Mouse (Mus musculus) heart, embryonic 13.5 days (tissue): Measurements from ENCODE around the gene Rab29. TPM values are rescaled to one million over a fixed set of nuclear protein-coding genes. Genes with fewer than 3 reads are reported as not detected.
A peak's percentile ranks its signal among the peaks of the same experiment; 100 is the strongest.

Experiments used
- ATAC-seq: fragments of 200-750 bp; cut with Nextera tagmentation; 2 replicates; pipeline ENCODE4 v1.8.0; 2017; ENCODE audit warnings: moderate TSS enrichment; ENCODE audit not compliant: insufficient number of reproducible peaks, low FRiP score, low TSS enrichment; ENCODE audit errors: extremely low read depth
- H3K27ac ChIP-seq: fragments of 300-500 bp; sonication (generic); replicated peaks from 2 replicates; pipeline ENCODE4 v1.5.1; 2015; ENCODE audit warnings: moderate library complexity, mild to moderate bottlenecking, inconsistent platforms
- H3K27me3 ChIP-seq: fragments of 300-500 bp; sonication (generic); replicated peaks from 2 replicates; pipeline ENCODE4 v1.6.1; 2015; ENCODE audit warnings: mild to moderate bottlenecking, inconsistent platforms
- H3K36me3 ChIP-seq: fragments of 300-500 bp; sonication (generic); 2 replicates; pipeline ENCODE4 v1.6.1; 2015; ENCODE audit warnings: mild to moderate bottlenecking, inconsistent platforms
- H3K4me1 ChIP-seq: fragments of 300-500 bp; sonication (generic); 2 replicates; pipeline ENCODE4 v1.6.1; 2015; ENCODE audit warnings: inconsistent platforms
- H3K4me2 ChIP-seq: fragments of 300-500 bp; sonication (generic); 2 replicates; pipeline ENCODE4 v1.6.1; 2015; ENCODE audit warnings: inconsistent platforms, mild to moderate bottlenecking, moderate library complexity
- H3K4me3 ChIP-seq: fragments of 300-500 bp; sonication (generic); 2 replicates; pipeline ENCODE4 v1.5.1; 2015; ENCODE audit warnings: moderate library complexity, mild to moderate bottlenecking, inconsistent platforms
- H3K9ac ChIP-seq: fragments of 300-500 bp; sonication (generic); 2 replicates; pipeline ENCODE4 v1.6.1; 2015; ENCODE audit warnings: inconsistent platforms, mild to moderate bottlenecking, moderate library complexity
- H3K9me3 ChIP-seq: fragments of 300-500 bp; sonication (generic); 2 replicates; pipeline ENCODE4 v1.6.1; 2016; ENCODE audit warnings: inconsistent platforms
- WGBS: fragments of 180-500 bp; shearing (Covaris S2); methylation state at CpG from one replicate; pipeline ENCODE4 v1.1.7; 2015; ENCODE audit warnings: mixed read lengths; 5-methylcytosine and 5-hydroxymethylcytosine counted together
- polyA plus RNA-seq: library from polyadenylated mRNA; unstranded; fragments of >200 nt; fragmentation: Nextera tagmentation; extraction: Ambion mirVana; gene quantifications from 2 replicates; pipeline ENCODE4 v1.2.1, GENCODE M21; 2015

Rab29 gene
- polyA plus RNA-seq, 1 experiment from 2014 or later: 13.8 TPM

- Histone ChIP-seq H3K4me2 (peak overlapping the region; percentile 81), H3K36me3 (peaks cover 35% of the 10 kb centered on the region), H3K27ac (no peak overlapping the region), H3K4me3 (peak overlapping the region; percentile 85), H3K27me3 (no peaks in the 10 kb centered on the region), H3K4me1 (peaks cover 39% of the 10 kb centered on the region), H3K9ac (peak overlapping the region; percentile 92), H3K9me3 (no peaks in the 10 kb centered on the region)
- WGBS: 38% methylated on average over 5 of the region's 5 CpGs
- ATAC-seq: no peak
Measured at GRCm38 (mm10) chr1:131829279-131829678, 37.7 kb upstream of the Rab29 start.

- H3K4me1 ChIP-seq: peaks cover 39% of the 10 kb centered on the region
- H3K27me3 ChIP-seq: no peaks in the 10 kb centered on the region
- peaks cover 40% of the 10 kb centered on the region for H3K36me3 ChIP-seq
- no peak overlapping the region for H3K9ac ChIP-seq
- no peak overlapping the region for H3K4me3 ChIP-seq
- no peak overlapping the region for H3K4me2 ChIP-seq
- 80% methylated on average over 15 of the region's 15 CpGs for WGBS
- ATAC-seq: no peak
- H3K9me3 ChIP-seq: no peaks in the 10 kb centered on the region
- no peak overlapping the region for H3K27ac ChIP-seq
Measured at GRCm38 (mm10) chr1:131830561-131830960, 36.5 kb upstream of the Rab29 start.

GRCm38 (mm10) chr1:131830971-131831641 is 35.9 kb upstream of the Rab29 start:
- no peak for ATAC-seq
- H3K4me1 ChIP-seq: peaks cover 39% of the 10 kb centered on the region
- H3K9ac ChIP-seq: no peak overlapping the region
- H3K9me3 ChIP-seq: no peaks in the 10 kb centered on the region
- no peak overlapping the region for H3K4me3 ChIP-seq
- H3K27me3 ChIP-seq: no peaks in the 10 kb centered on the region
- no peak overlapping the region for H3K4me2 ChIP-seq
- H3K36me3 ChIP-seq: peaks cover 45% of the 10 kb centered on the region
- WGBS: 74% methylated on average over 8 of the region's 8 CpGs
- no peak overlapping the region for H3K27ac ChIP-seq

GRCm38 (mm10) chr1:131837035-131837434 is 30.0 kb upstream of the Rab29 start:
- H3K36me3 ChIP-seq: peaks cover 57% of the 10 kb centered on the region
- WGBS: 89% methylated on average over 3 of the region's 3 CpGs
- no peak for ATAC-seq

GRCm38 (mm10) chr1:131838542-131838941 is 28.5 kb upstream of the Rab29 start:
- Histone ChIP-seq H3K4me3 (no peak overlapping the region), H3K9me3 (no peaks in the 10 kb centered on the region), H3K4me1 (0 out of 2 replicates have a peak, but pooled peaks cover 4% of the 10 kb centered on the region), H3K27ac (no peak overlapping the region), H3K27me3 (no peaks in the 10 kb centered on the region), H3K36me3 (peaks cover 63% of the 10 kb centered on the region), H3K4me2 (no peak overlapping the region), H3K9ac (no peak overlapping the region)
- WGBS: 71% methylated on average over 5 of the region's 5 CpGs
- no peak for ATAC-seq

More at GRCm38 (mm10) chr1:131837035-131837434, 30.0 kb upstream of the Rab29 start:
- H3K4me3 ChIP-seq: no peak overlapping the region
- no peak overlapping the region for H3K27ac ChIP-seq
- H3K27me3 ChIP-seq: no peaks in the 10 kb centered on the region
- no peak overlapping the region for H3K4me2 ChIP-seq
- peaks cover 12% of the 10 kb centered on the region for H3K4me1 ChIP-seq
- no peaks in the 10 kb centered on the region for H3K9me3 ChIP-seq
- H3K9ac ChIP-seq: no peak overlapping the region

GRCm38 (mm10) chr1:131839279-131839678 is 27.7 kb upstream of the Rab29 start:
- Histone ChIP-seq H3K4me1 (no peaks in the 10 kb centered on the region), H3K4me3 (no peak overlapping the region), H3K27me3 (no peaks in the 10 kb centered on the region), H3K36me3 (peaks cover 65% of the 10 kb centered on the region), H3K27ac (no peak overlapping the region), H3K9ac (no peak overlapping the region), H3K4me2 (no peak overlapping the region), H3K9me3 (no peaks in the 10 kb centered on the region)
- ATAC-seq: no peak
- WGBS: 61% methylated on average over 2 of the region's 2 CpGs

GRCm38 (mm10) chr1:131842221-131842620 is 24.8 kb upstream of the Rab29 start:
- Histone ChIP-seq H3K4me3 (no peak overlapping the region), H3K27ac (no peak overlapping the region), H3K36me3 (peaks cover 81% of the 10 kb centered on the region), H3K4me1 (no peaks in the 10 kb centered on the region), H3K9ac (no peak overlapping the region), H3K27me3 (no peaks in the 10 kb centered on the region), H3K9me3 (no peaks in the 10 kb centered on the region), H3K4me2 (no peak overlapping the region)
- no peak for ATAC-seq
- WGBS: 66% methylated on average over 4 of the region's 4 CpGs

GRCm38 (mm10) chr1:131843758-131844157 is 23.3 kb upstream of the Rab29 start:
- 94% methylated on average over 10 of the region's 10 CpGs for WGBS
- Histone ChIP-seq H3K4me1 (no peaks in the 10 kb centered on the region), H3K27me3 (no peaks in the 10 kb centered on the region), H3K27ac (no peak overlapping the region), H3K36me3 (peaks cover 86% of the 10 kb centered on the region), H3K4me3 (no peak overlapping the region), H3K9me3 (no peaks in the 10 kb centered on the region), H3K4me2 (no peak overlapping the region), H3K9ac (no peak overlapping the region)
- no peak for ATAC-seq

- 77% methylated on average over 8 of the region's 8 CpGs for WGBS
- Histone ChIP-seq H3K4me3 (no peak overlapping the region), H3K27me3 (no peaks in the 10 kb centered on the region), H3K36me3 (peaks cover 75% of the 10 kb centered on the region), H3K9ac (no peak overlapping the region), H3K27ac (no peak overlapping the region), H3K4me1 (no peaks in the 10 kb centered on the region), H3K4me2 (no peak overlapping the region), H3K9me3 (no peaks in the 10 kb centered on the region)
- no peak for ATAC-seq
Measured at GRCm38 (mm10) chr1:131844883-131845282, 22.1 kb upstream of the Rab29 start.

GRCm38 (mm10) chr1:131846255-131846654 is 20.8 kb upstream of the Rab29 start:
- no peak for ATAC-seq
- WGBS: 67% methylated on average over 5 of the region's 5 CpGs
- Histone ChIP-seq H3K9me3 (no peaks in the 10 kb centered on the region), H3K4me3 (no peak overlapping the region), H3K27ac (no peak overlapping the region), H3K4me2 (no peak overlapping the region), H3K36me3 (peaks cover 62% of the 10 kb centered on the region), H3K9ac (no peak overlapping the region), H3K27me3 (no peaks in the 10 kb centered on the region), H3K4me1 (no peaks in the 10 kb centered on the region)

- no peaks in the 10 kb centered on the region for H3K9me3 ChIP-seq
- no peak overlapping the region for H3K4me2 ChIP-seq
- H3K36me3 ChIP-seq: no peaks in the 10 kb centered on the region
- ATAC-seq: no peak
- H3K9ac ChIP-seq: no peak overlapping the region
- 54% methylated on average over 4 of the region's 4 CpGs for WGBS
- no peak overlapping the region for H3K27ac ChIP-seq
- H3K4me3 ChIP-seq: no peak overlapping the region
- no peaks in the 10 kb centered on the region for H3K4me1 ChIP-seq
- no peaks in the 10 kb centered on the region for H3K27me3 ChIP-seq
Measured at GRCm38 (mm10) chr1:131861811-131862210, 5.2 kb upstream of the Rab29 start.

- no peak for ATAC-seq
- H3K27me3 ChIP-seq: 0 out of 2 replicates have a peak, but pooled peaks cover 3% of the 10 kb centered on the region
- WGBS: 80% methylated on average over 5 of the region's 5 CpGs
Measured at GRCm38 (mm10) chr1:131865596-131865995, 1.4 kb upstream of the Rab29 start.

More at GRCm38 (mm10) chr1:131865596-131865995, 1.4 kb upstream of the Rab29 start:
- no peaks in the 10 kb centered on the region for H3K36me3 ChIP-seq
- no peak overlapping the region for H3K9ac ChIP-seq
- no peak overlapping the region for H3K4me3 ChIP-seq
- H3K4me1 ChIP-seq: peaks cover 7% of the 10 kb centered on the region
- H3K27ac ChIP-seq: no peak overlapping the region
- H3K9me3 ChIP-seq: no peaks in the 10 kb centered on the region
- no peak overlapping the region for H3K4me2 ChIP-seq
